Mouse (Mus musculus) kidney, postnatal 14 days (tissue): ENCODE data around the gene Large2.
A peak's percentile ranks its signal among the peaks of the same experiment; 100 is the strongest.
"Not testable (repeated sequence)": the region's sequence is repeated elsewhere in the genome, so short reads cannot be mapped to it uniquely, and the experiment has no call there.

Source experiments
- DNase-seq: peaks from one replicate; pipeline ENCODE4 v3.0.0; 2022; ENCODE audit warnings: mixed read lengths

Large2 gene

GRCm38 (mm10) chr2:92374514-92374913 lies at the start of gene Large2, which contains the start of gene Pex16:
Large2 (minus strand) TSS chr2:92374869.
Pex16 (plus strand) TSS chr2:92374676.
- DNase-seq, result peak; percentile 55

GRCm38 (mm10) chr2:92423702-92424461 lies 49.2 kb upstream of the Large2 start:
- peak; percentile 92 for DNase-seq

- no peak for DNase-seq
These were observed 48.5 kb upstream of the Large2 start for GRCm38 (mm10) chr2:92423156-92423555.

DNA sequence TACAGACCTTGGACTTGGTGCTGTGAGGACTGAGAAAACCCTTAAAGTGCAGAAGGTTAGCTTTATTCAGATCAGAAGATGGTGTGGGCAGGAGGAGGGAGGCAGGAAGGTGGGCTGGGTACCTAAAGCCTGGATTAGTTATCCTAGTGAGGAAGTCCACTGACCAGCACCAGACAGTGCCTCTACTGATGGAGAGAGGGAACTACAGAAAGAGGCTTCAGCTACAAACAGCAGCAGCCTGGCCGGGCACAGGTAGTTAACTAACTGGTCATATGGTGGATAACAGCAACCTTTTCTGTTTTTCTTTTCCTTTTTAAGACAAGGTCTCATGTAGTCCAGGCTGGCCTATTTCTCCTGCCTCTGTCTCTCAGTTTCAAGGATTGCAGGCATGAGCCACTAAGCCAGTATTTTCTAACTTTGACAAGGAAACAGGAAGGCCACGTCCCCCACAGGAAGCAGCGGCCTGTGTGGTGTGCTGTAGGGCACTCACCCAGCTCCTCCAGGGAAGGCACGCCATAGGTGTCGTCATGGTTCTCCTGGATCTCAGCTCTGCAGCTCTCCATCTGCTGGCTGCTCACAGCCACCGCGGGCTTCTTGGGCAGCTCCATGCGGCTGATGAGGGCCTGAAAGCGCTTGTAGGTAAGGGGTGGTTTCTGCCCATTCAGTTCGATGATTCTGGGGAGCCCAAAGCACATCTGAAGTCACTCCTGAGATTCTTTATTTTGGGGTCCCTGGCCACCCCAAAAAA lies 47.9 kb upstream of the Large2 start:
- DNase-seq, result no peak

- peak; percentile 47 for DNase-seq
These were observed 47.2 kb upstream of the Large2 start for GRCm38 (mm10) chr2:92421723-92422387.

GRCm38 (mm10) chr2:92411705-92412104 lies 37.0 kb upstream of the Large2 start:
- DNase-seq, result peak; percentile 32

- no peak for DNase-seq
These were observed 33.8 kb upstream of the Large2 start for GRCm38 (mm10) chr2:92408309-92409045.

GRCm38 (mm10) chr2:92405687-92406086 lies 31.0 kb upstream of the Large2 start:
- DNase-seq, result no peak

- DNase-seq, result no peak
These were observed 30.1 kb upstream of the Large2 start for GRCm38 (mm10) chr2:92404737-92405136.

DNA sequence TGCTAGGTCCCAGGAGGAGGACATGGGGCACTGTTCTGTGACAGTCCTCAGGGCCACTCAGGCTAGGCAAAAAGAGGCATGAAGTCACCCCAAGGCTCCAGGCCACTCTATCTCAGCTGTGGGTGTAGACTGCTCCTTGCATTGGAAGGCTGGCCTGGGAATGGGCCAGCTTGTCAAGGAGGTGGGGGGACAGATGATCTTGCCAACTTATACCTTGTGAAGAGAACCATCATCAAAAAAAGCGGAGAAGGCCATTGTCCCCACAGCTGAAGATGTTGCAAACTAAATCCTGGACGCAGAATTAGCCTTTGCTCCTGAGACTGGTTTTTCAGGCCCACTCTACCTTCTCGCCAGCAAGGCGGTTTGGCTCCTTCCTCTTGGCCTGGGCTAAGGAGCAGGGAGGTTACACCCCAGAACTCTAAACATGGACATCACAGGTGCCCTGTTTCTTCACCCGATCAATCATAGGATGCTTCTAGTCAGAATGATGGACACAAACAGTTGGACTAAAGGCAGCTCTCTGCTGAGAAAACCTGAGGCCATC lies 29.2 kb upstream of the Large2 start:
- DNase-seq, result no peak

- DNase-seq, result no peak
These were observed 28.1 kb upstream of the Large2 start for GRCm38 (mm10) chr2:92402591-92403326.

GRCm38 (mm10) chr2:92401091-92401561 lies 26.5 kb upstream of the Large2 start, which contains the start of gene Mapk8ip1:
Mapk8ip1 (minus strand) TSS chr2:92401263.
- DNase-seq, result peak; percentile 48

GRCm38 (mm10) chr2:92400682-92401081 lies 26.0 kb upstream of the Large2 start:
- DNase-seq, result no peak

DNA sequence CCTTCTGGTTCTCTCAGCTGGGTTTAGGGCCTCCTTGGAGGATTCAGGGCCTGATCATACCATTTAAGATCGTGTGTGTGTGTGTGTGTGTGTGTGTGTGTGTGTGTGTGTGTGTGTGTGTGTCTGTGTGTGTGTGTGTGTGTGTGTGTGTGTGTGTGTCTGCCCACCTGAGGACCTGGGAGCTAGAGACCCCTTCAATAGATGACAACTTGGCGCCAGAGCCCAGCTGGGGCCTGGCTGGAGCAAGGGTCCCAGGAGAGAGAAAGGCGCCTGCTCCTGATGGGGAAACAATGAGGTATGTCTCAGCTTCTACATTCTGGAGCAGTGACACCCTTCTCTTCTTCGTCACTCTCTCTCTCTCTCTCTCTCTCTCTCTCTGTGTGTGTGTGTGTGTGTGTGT lies 25.2 kb upstream of the Large2 start:
- DNase-seq, result not testable (repeated sequence)

GRCm38 (mm10) chr2:92397436-92397835 lies 22.8 kb upstream of the Large2 start:
- no peak for DNase-seq

- DNase-seq, result no peak
These were observed 20.9 kb upstream of the Large2 start for GRCm38 (mm10) chr2:92395535-92395934.

DNA sequence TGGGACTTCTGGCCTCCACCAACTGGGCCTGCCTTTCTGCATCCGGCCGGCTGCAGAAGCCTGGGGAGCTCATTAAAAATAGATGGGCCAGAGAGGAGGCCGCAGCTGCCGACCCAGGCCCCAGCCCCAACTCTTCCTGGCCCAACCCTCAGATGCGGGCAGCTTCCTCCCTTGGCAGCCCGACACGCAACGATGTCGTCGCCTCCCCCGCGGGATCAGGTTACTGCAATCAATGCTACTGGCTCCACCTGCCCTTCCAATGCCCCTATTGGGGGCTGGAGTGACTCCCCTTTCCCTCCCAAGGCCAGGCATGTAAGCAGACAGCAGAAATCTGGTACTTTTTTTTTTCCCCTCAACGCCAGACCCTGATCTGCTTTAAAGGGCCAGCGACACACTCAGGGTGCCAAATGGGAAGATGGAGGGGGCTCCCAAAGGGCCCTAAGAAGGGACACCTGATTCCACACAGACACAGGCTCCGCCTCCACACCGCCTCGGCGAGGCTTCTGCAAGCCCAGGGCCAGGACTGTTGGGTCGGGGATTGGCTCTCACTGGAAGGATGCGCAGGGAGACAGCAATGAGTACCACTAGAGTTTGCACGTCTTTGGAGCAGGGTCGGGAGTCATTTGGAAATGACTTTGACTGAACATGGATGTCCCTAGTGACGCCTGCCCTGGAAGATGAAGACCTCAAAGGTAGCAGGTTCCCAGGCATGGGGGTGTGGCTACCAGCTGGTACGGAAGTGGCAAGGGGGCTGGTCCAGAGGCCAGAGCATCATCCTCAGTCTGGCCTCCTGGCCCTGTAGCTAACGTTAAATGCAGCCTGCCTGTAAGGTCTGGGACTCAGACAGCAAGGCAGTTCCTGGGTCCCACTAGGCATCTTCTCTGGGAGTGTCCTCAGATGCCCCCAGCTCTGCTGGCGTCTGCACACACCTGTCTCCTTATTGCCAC lies 17.9 kb upstream of the Large2 start:
- peak; percentile 56 for DNase-seq

- no peak for DNase-seq
These were observed 17.1 kb upstream of the Large2 start for GRCm38 (mm10) chr2:92391703-92392317.

DNA sequence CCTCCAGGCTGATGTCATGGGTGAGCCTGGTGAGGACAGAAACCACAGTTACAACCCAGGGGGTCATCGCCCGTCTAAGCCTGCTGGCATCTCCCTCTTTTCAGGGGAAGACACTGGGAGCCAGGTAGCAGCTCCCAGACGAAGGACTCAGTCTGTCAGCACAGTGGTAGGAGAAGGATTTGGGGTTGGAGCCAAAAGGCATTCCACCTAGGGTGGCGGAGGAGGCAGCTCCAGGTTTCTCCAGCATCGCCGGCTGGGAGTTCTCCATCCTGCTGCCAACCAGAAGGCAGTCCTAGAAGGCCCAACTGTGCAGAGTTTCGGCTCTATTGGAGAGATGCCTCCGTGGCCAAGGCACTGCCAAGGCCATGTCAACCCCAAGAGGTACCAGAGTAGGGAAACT lies 16.4 kb upstream of the Large2 start:
- DNase-seq, result no peak
